Mouse (Mus musculus) myocyte (in vitro differentiated cells): ENCODE measurements around the gene Il20.

Experiments
- POLR2A ChIP-seq: IDR thresholded peaks from one replicate; pipeline ENCODE4 v1.6.1; 2011; ENCODE audit warnings: low read depth, mild to moderate bottlenecking, control low read depth, moderate library complexity; ENCODE audit not compliant: insufficient read length
- REST ChIP-seq: IDR thresholded peaks from one replicate; pipeline ENCODE4 v1.6.1; 2011; ENCODE audit warnings: mild to moderate bottlenecking, control low read depth, moderate library complexity; ENCODE audit not compliant: insufficient read depth, insufficient read length
- TCF3 ChIP-seq: IDR thresholded peaks from one replicate; pipeline ENCODE4 v1.6.1; 2011; ENCODE audit warnings: low read depth, control low read depth; ENCODE audit not compliant: insufficient read length
- USF1 ChIP-seq: IDR thresholded peaks from one replicate; pipeline ENCODE4 v1.6.1; 2011; ENCODE audit warnings: low read depth, mild to moderate bottlenecking, control low read depth, moderate library complexity

- TF ChIP-seq TCF3 = no peak
- TF ChIP-seq POLR2A = no peak
- TF ChIP-seq USF1 = no peak
- TF ChIP-seq REST = no peak
Observed at GRCm38 (mm10) chr1:130894468-130894867, 16.8 kb downstream of the Il20 start.
